Mouse (Mus musculus) ES-Bruce4 (cell line): ENCODE measurements around the gene Malrd1. TPM values are rescaled to one million over a fixed set of nuclear protein-coding genes. Genes with fewer than 3 reads are reported as not detected.

Source experiments
- H3K27ac ChIP-seq: 2 replicates; pipeline ENCODE4 v1.5.1; 2012; ENCODE audit warnings: low read length, inconsistent platforms; ENCODE audit not compliant: insufficient read depth
- H3K27me3 ChIP-seq: 2 replicates; pipeline ENCODE4 v1.6.1; 2012; ENCODE audit warnings: mild to moderate bottlenecking, low read length, inconsistent platforms; ENCODE audit not compliant: control insufficient read depth, poor library complexity, insufficient read depth, severe bottlenecking
- H3K36me3 ChIP-seq: 2 replicates; pipeline ENCODE4 v1.6.1; 2012; ENCODE audit warnings: inconsistent platforms, mild to moderate bottlenecking, low read length, moderate library complexity; ENCODE audit not compliant: control insufficient read depth, poor library complexity, insufficient read depth, severe bottlenecking
- H3K4me1 ChIP-seq: one replicate; pipeline ENCODE4 v1.8.1; 2011; ENCODE audit warnings: low read length; ENCODE audit not compliant: control insufficient read depth, insufficient read depth
- H3K4me3 ChIP-seq: 2 replicates; pipeline ENCODE4 v1.5.1; 2011; ENCODE audit warnings: low read depth, mild to moderate bottlenecking, low read length
- H3K9ac ChIP-seq: 2 replicates; pipeline ENCODE4 v1.6.1; 2012; ENCODE audit warnings: low read depth, mild to moderate bottlenecking, inconsistent platforms; ENCODE audit not compliant: poor library complexity, severe bottlenecking
- H3K9me3 ChIP-seq: replicated peaks from 2 replicates; pipeline ENCODE4 v1.6.1; 2012; ENCODE audit warnings: mild to moderate bottlenecking, low read length, inconsistent platforms; ENCODE audit not compliant: control insufficient read depth, poor library complexity, insufficient read depth, severe bottlenecking
- CTCF ChIP-seq: IDR thresholded peaks from one replicate; pipeline ENCODE4 v1.8.1; 2011; ENCODE audit warnings: low read depth, low read length
- EP300 ChIP-seq: IDR thresholded peaks from 2 replicates; pipeline ENCODE4 v1.6.1; 2011; ENCODE audit warnings: low read depth, low read length; ENCODE audit not compliant: insufficient read depth
- POLR2A ChIP-seq: IDR thresholded peaks from one replicate; pipeline ENCODE4 v1.8.1; 2011; ENCODE audit warnings: low read length; ENCODE audit not compliant: insufficient read depth
- polyA plus RNA-seq: library from polyadenylated mRNA; stranded (reverse); fragments of >200 nt; gene quantifications from 2 replicates; pipeline ENCODE4 v1.2.4, GENCODE M21; 2011; ENCODE audit warnings: low read depth; ENCODE audit not compliant: missing spikeins, insufficient read depth, insufficient read length

Gene Malrd1
- polyA plus RNA-seq, 1 experiment, result not detected

DNA sequence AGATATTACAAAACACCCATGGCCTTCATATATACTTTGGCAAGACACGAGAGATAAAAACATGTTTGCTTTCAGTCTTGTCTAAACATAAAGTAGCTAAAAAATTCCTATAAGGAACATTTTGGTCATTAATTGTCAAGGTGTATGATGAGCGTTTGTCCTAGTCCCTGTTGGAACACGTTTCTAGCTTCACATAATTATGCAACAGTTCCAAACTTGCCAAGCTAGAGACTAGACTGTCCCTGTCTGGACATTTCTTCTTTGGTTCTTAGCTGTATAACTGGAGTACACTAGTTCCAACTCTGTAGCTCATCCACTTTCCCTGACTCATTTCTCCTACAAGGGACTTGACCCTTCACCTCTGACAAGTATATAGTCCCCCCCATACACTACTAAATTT is 687.8 kb downstream of the Malrd1 start:
- TF ChIP-seq EP300 (no peak), POLR2A (no peak), CTCF (no peak)
- no peak overlapping the region for H3K9ac ChIP-seq
- no peaks in the 10 kb centered on the region for H3K36me3 ChIP-seq
- H3K9me3 ChIP-seq, result no peaks in the 10 kb centered on the region
- no peaks in the 10 kb centered on the region for H3K27me3 ChIP-seq
- H3K4me3 ChIP-seq, result no peak overlapping the region
- H3K4me1 ChIP-seq, result no peaks in the 10 kb centered on the region
- H3K27ac ChIP-seq, result no peak overlapping the region

GRCm38 (mm10) chr2:16228187-16228832 is 702.0 kb downstream of the Malrd1 start:
- H3K27me3 ChIP-seq, result no peaks in the 10 kb centered on the region
- H3K9ac ChIP-seq, result no peak overlapping the region
- H3K36me3 ChIP-seq, result no peaks in the 10 kb centered on the region
- TF ChIP-seq POLR2A (no peak), EP300 (no peak), CTCF (no peak)
- no peak overlapping the region for H3K27ac ChIP-seq
- no peak overlapping the region for H3K4me3 ChIP-seq
- no peaks in the 10 kb centered on the region for H3K9me3 ChIP-seq
- H3K4me1 ChIP-seq, result no peaks in the 10 kb centered on the region

DNA sequence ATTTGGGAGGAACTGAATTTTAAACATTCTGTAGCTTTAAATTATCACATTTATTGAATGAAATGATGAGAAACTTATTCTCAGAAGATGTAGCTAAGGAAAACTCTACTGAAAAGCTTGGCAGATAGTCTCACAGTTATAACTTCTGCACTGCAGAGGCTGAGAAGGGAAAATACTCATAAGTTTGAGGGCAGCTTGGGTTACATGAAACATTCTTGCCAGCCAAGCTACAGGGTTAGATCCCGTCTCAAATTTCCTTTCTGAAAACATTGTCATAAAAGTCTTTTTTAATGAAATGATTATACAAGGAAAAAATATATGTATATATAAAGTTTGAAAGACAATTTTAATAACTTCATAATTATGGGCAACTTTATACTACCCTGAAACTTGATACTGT is 714.6 kb downstream of the Malrd1 start:
- no peak overlapping the region for H3K4me3 ChIP-seq
- no peak overlapping the region for H3K9ac ChIP-seq
- H3K27me3 ChIP-seq, result no peaks in the 10 kb centered on the region
- no peaks in the 10 kb centered on the region for H3K9me3 ChIP-seq
- no peak for TF ChIP-seq POLR2A
- no peak overlapping the region for H3K27ac ChIP-seq
- no peaks in the 10 kb centered on the region for H3K36me3 ChIP-seq
- H3K4me1 ChIP-seq, result no peaks in the 10 kb centered on the region

DNA sequence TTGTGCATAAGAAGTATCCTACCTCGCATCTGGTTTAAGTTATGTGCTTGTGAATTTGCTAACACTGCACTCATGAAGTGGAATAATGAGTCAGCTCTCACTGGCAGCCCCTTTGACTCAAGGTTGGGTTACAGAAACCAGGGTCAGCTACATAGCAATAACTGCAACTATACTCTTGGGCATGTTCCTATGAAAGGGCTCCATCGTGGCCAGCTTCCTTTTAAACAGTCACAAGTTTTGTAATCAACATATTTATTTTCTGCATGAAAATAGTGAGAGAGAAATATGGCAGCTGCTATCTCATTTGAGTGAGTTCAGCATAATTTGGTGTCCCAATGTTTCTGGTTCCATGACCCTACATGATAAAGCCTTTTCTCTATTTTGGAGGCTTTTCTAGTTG is 716.8 kb downstream of the Malrd1 start:
- no peaks in the 10 kb centered on the region for H3K36me3 ChIP-seq
- H3K4me1 ChIP-seq, result no peaks in the 10 kb centered on the region
- H3K9me3 ChIP-seq, result no peaks in the 10 kb centered on the region
- no peak overlapping the region for H3K27ac ChIP-seq
- no peak overlapping the region for H3K4me3 ChIP-seq
- TF ChIP-seq CTCF (no peak), EP300 (no peak), POLR2A (no peak)
- H3K9ac ChIP-seq, result no peak overlapping the region
- H3K27me3 ChIP-seq, result no peaks in the 10 kb centered on the region

GRCm38 (mm10) chr2:16248861-16249260 is 722.6 kb downstream of the Malrd1 start:
- H3K4me1 ChIP-seq, result no peaks in the 10 kb centered on the region
- H3K36me3 ChIP-seq, result no peaks in the 10 kb centered on the region
- H3K9me3 ChIP-seq, result no peaks in the 10 kb centered on the region
- H3K4me3 ChIP-seq, result no peak overlapping the region
- no peak overlapping the region for H3K27ac ChIP-seq
- no peak overlapping the region for H3K9ac ChIP-seq
- H3K27me3 ChIP-seq, result no peaks in the 10 kb centered on the region
- TF ChIP-seq EP300, result no peak
- no peak for TF ChIP-seq CTCF
- no peak for TF ChIP-seq POLR2A

- Histone ChIP-seq H3K27me3 (no peaks in the 10 kb centered on the region), H3K4me3 (no peak overlapping the region), H3K27ac (no peak overlapping the region), H3K36me3 (no peaks in the 10 kb centered on the region), H3K9ac (no peak overlapping the region), H3K4me1 (no peaks in the 10 kb centered on the region), H3K9me3 (no peaks in the 10 kb centered on the region)
- TF ChIP-seq CTCF (no peak), EP300 (no peak), POLR2A (no peak)
These were observed 726.0 kb downstream of the Malrd1 start for GRCm38 (mm10) chr2:16252274-16252673.
